Mouse (Mus musculus): ENCODE measurements around the gene Alg9. TPM values are rescaled to one million over a fixed set of nuclear protein-coding genes. Genes with fewer than 3 reads are reported as not detected.

Gene Alg9
- 60.5 and 60.6 TPM in 2 replicates for polyA plus RNA-seq (2015; fragmentation: Nextera tagmentation; extraction: Ambion mirVana)

- H3K9me3 ChIP-seq: no peaks in the 10 kb centered on the region
- under 1% methylated on average over 49 of the region's 51 CpGs for WGBS
- ATAC-seq (ENCODE audit: low FRiP score, low read depth): peak; percentile 85
- H3K4me1 ChIP-seq (replicated peaks): peaks cover 32% of the 10 kb centered on the region
- H3K4me2 ChIP-seq: peak within 1 kb of the TSS; percentile 80
- H3K4me3 ChIP-seq: peak within 1 kb of the TSS; percentile 95
- H3K27me3 ChIP-seq: no peaks in the 10 kb centered on the region
- peaks cover 9% of the 10 kb centered on the region for H3K36me3 ChIP-seq
- peak within 1 kb of the TSS; percentile 95 for H3K27ac ChIP-seq (replicated peaks)
- H3K9ac ChIP-seq: peak within 1 kb of the TSS; percentile 98
These were observed at the start of gene Alg9, which contains the start of gene 1110032A03Rik for GRCm38 (mm10) chr9:50774991-50775612. Alg9 (plus strand) TSS chr9:50775019. 1110032A03Rik (minus strand) TSS chr9:50775520.

GRCm38 (mm10) chr9:50725921-50726590 is 48.8 kb upstream of the Alg9 start:
- Histone ChIP-seq H3K27me3 (no peaks in the 10 kb centered on the region), H3K4me1 (replicated peaks) (peaks cover 66% of the 10 kb centered on the region), H3K4me3 (peak overlapping the region; percentile 61), H3K36me3 (no peaks in the 10 kb centered on the region), H3K27ac (replicated peaks) (peak overlapping the region; percentile 90), H3K9ac (no peak overlapping the region; the same call in 1 of the 2 replicates), H3K4me2 (peak overlapping the region; percentile 79), H3K9me3 (no peaks in the 10 kb centered on the region)
- WGBS: 22% methylated on average over 8 of the region's 8 CpGs
- no peak for ATAC-seq (ENCODE audit: low FRiP score, low read depth)

- H3K36me3 ChIP-seq: no peaks in the 10 kb centered on the region
- ATAC-seq (ENCODE audit: low FRiP score, low read depth): no peak; the same call in 1 of the 2 replicates
- H3K9ac ChIP-seq: peak overlapping the region; percentile 67
- H3K4me3 ChIP-seq: peak overlapping the region; percentile 61
- no peaks in the 10 kb centered on the region for H3K27me3 ChIP-seq
- peak overlapping the region; percentile 79 for H3K4me2 ChIP-seq
- peak overlapping the region; percentile 90 for H3K27ac ChIP-seq (replicated peaks)
- WGBS: 1% methylated on average over 30 of the region's 30 CpGs
- peaks cover 61% of the 10 kb centered on the region for H3K4me1 ChIP-seq (replicated peaks)
- no peaks in the 10 kb centered on the region for H3K9me3 ChIP-seq
These were observed 47.5 kb upstream of the Alg9 start for GRCm38 (mm10) chr9:50727171-50727924.

GRCm38 (mm10) chr9:50727925-50728651 is 46.7 kb upstream of the Alg9 start:
- under 1% methylated on average over 45 of the region's 45 CpGs for WGBS

GRCm38 (mm10) chr9:50729600-50729999 is 45.2 kb upstream of the Alg9 start:
- Histone ChIP-seq H3K4me3 (no peak overlapping the region), H3K4me2 (no peak overlapping the region), H3K36me3 (no peaks in the 10 kb centered on the region), H3K4me1 (replicated peaks) (peaks cover 40% of the 10 kb centered on the region), H3K27ac (replicated peaks) (no peak overlapping the region), H3K9me3 (no peaks in the 10 kb centered on the region), H3K27me3 (no peaks in the 10 kb centered on the region), H3K9ac (no peak overlapping the region)
- WGBS: 65% methylated on average over 4 of the region's 4 CpGs
- no peak for ATAC-seq (ENCODE audit: low FRiP score, low read depth)

More at GRCm38 (mm10) chr9:50727925-50728651, 46.7 kb upstream of the Alg9 start:
- ATAC-seq (ENCODE audit: low FRiP score, low read depth): peak; percentile 97
- no peaks in the 10 kb centered on the region for H3K36me3 ChIP-seq
- H3K4me1 ChIP-seq (replicated peaks): peaks cover 55% of the 10 kb centered on the region
- H3K4me2 ChIP-seq: peak overlapping the region; percentile 79
- H3K27ac ChIP-seq (replicated peaks): peak overlapping the region; percentile 90
- no peaks in the 10 kb centered on the region for H3K27me3 ChIP-seq
- peak overlapping the region; percentile 61 for H3K4me3 ChIP-seq
- H3K9me3 ChIP-seq: no peaks in the 10 kb centered on the region
- peak overlapping the region; percentile 67 for H3K9ac ChIP-seq

- Histone ChIP-seq H3K4me3 (no peak overlapping the region), H3K4me2 (no peak overlapping the region), H3K4me1 (replicated peaks) (peaks cover 13% of the 10 kb centered on the region; the same call in 1 of the 2 replicates), H3K9ac (no peak overlapping the region), H3K9me3 (no peaks in the 10 kb centered on the region), H3K36me3 (no peaks in the 10 kb centered on the region), H3K27ac (replicated peaks) (no peak overlapping the region), H3K27me3 (no peaks in the 10 kb centered on the region)
- WGBS: 5% methylated on average over 4 of the region's 4 CpGs
- ATAC-seq (ENCODE audit: low FRiP score, low read depth): no peak
These were observed 42.3 kb upstream of the Alg9 start for GRCm38 (mm10) chr9:50732560-50732959.

- Histone ChIP-seq H3K27me3 (no peaks in the 10 kb centered on the region; the same call in 1 of the 2 replicates), H3K36me3 (no peaks in the 10 kb centered on the region), H3K4me2 (peak overlapping the region; percentile 47), H3K27ac (replicated peaks) (no peak overlapping the region), H3K9ac (no peak overlapping the region), H3K9me3 (no peaks in the 10 kb centered on the region), H3K4me3 (no peak overlapping the region), H3K4me1 (replicated peaks) (peaks cover 17% of the 10 kb centered on the region)
- WGBS: 3% methylated on average over 9 of the region's 9 CpGs
- no peak for ATAC-seq (ENCODE audit: low FRiP score, low read depth)
These were observed 39.8 kb upstream of the Alg9 start for GRCm38 (mm10) chr9:50734989-50735388.

GRCm38 (mm10) chr9:50738914-50739870 is 35.6 kb upstream of the Alg9 start, which contains the start of gene Dixdc1:
Dixdc1 (minus strand) TSS chr9:50739517.
- no peak within 1 kb of the TSS for H3K27ac ChIP-seq (replicated peaks)
- no peaks in the 10 kb centered on the region for H3K9me3 ChIP-seq
- peak; percentile 95 for ATAC-seq (ENCODE audit: low FRiP score, low read depth)
- H3K4me3 ChIP-seq: peak within 1 kb of the TSS; percentile 40
- 12% methylated on average over 36 of the region's 36 CpGs for WGBS
- H3K36me3 ChIP-seq: no peaks in the 10 kb centered on the region
- peak within 1 kb of the TSS; percentile 62 for H3K4me2 ChIP-seq
- H3K9ac ChIP-seq: no peak within 1 kb of the TSS
- H3K27me3 ChIP-seq: no peaks in the 10 kb centered on the region; the same call in 1 of the 2 replicates
- peaks cover 15% of the 10 kb centered on the region for H3K4me1 ChIP-seq (replicated peaks)

- Histone ChIP-seq H3K27me3 (peaks cover 7% of the 10 kb centered on the region; the same call in 1 of the 2 replicates), H3K4me2 (no peak overlapping the region), H3K36me3 (no peaks in the 10 kb centered on the region), H3K27ac (replicated peaks) (no peak overlapping the region), H3K4me3 (no peak overlapping the region), H3K9ac (no peak overlapping the region), H3K9me3 (no peaks in the 10 kb centered on the region), H3K4me1 (replicated peaks) (peaks cover 13% of the 10 kb centered on the region)
- WGBS: 90% methylated on average over 14 of the region's 14 CpGs
- no peak for ATAC-seq (ENCODE audit: low FRiP score, low read depth)
These were observed 33.7 kb upstream of the Alg9 start for GRCm38 (mm10) chr9:50740867-50741784.

- no peaks in the 10 kb centered on the region for H3K36me3 ChIP-seq
- peaks cover 7% of the 10 kb centered on the region; the same call in 1 of the 2 replicates for H3K27me3 ChIP-seq
- H3K9ac ChIP-seq: no peak overlapping the region
- 87% methylated on average over 3 of the region's 3 CpGs for WGBS
- H3K9me3 ChIP-seq: no peaks in the 10 kb centered on the region
- peaks cover 17% of the 10 kb centered on the region for H3K4me1 ChIP-seq (replicated peaks)
- no peak overlapping the region for H3K4me3 ChIP-seq
- no peak overlapping the region for H3K27ac ChIP-seq (replicated peaks)
- no peak overlapping the region for H3K4me2 ChIP-seq
- ATAC-seq (ENCODE audit: low FRiP score, low read depth): no peak
These were observed 32.6 kb upstream of the Alg9 start for GRCm38 (mm10) chr9:50742261-50742660.

All from hindbrain, embryonic 15.5 days (tissue).